Mouse (Mus musculus): ENCODE measurements at regions not wholly inside any gene's neighbourhood (a gene's known extent, or its start where the extent isn't known, plus 50 kb on each side); places are given as distances from the start of the nearest gene placed in this dataset.

DNA sequence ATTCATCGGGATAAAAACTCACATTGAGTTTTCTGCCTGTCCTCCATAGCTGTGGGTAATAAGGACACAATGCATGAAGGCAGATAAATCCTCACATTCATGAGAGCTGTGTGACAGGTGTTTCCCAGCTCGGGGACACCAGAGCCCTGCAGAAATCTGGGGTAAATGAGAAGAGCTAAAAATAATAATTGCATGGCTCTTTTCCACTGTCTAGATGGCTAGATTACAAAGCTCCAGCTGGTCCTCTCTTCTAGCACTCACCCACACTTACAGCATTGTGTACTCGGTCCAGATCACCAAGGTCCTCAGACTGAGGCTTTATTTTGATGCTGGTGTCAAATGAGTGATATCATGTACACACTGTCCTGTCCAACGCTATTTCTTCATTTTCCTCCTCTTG is 1025.5 kb downstream of the Slc22a22 start:
- TF ChIP-seq CTCF (IDR thresholded peaks at IDR 0.05) (no peak), EP300 (IDR thresholded peaks at IDR 0.05) (peak; percentile 51; the same call in 1 of the 2 replicates)

All from lung, postnatal 0 days (tissue).